Mouse (Mus musculus): ENCODE measurements around the gene Epn3. TPM values are rescaled to one million over a fixed set of nuclear protein-coding genes. Genes with fewer than 3 reads are reported as not detected.
A peak's percentile ranks its signal among the peaks of the same experiment; 100 is the strongest.

Gene Epn3
- total RNA-seq, 1 experiment from 2014 or later, result 12.1 TPM

DNA sequence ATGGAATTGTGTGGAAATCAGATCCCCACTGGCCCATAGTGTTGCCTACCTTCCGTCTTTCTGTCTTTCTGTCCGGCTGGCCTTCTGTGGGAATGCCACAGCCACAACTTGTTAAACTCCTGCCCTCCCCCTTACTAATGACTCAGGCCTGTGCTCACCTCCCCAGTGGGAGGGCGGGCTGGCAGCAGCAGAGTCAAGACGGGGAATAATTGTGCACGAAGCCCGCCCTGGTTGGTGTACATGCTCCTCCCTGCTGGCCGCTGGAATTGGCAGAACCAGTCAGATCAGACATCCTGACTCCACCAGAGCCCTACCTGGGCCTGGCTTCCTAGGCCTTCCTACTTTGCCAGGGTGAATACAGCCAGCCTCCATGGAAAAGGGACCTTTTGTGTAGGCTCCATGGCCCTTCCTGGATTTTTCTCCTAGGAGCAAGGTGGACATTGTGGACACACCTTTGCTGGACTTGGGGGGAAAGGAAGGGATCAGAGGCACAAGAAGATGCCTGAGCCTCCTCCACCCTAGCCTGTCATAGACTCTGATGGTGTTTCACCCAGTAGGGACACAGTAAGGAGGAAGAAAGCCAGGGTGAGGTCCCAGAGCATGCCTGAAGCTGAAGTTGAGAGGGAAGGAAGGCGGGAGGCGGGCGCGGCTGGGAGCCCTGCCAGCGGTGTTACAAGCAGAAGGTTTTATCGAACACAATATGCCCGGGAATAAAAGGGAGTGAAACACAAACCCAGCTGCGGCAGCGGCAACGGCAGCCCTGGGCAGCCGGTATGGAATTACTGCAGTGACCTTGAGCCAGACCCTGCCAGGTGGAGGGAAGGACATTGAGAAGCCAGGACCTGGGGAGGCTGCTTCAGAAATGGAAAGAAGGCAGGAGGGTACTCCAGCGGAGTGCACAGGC is 1.4 kb downstream of the Epn3 start:
- peak; percentile 87 for DNase-seq

GRCm38 (mm10) chr11:94495415-94495814 is 4.4 kb downstream of the Epn3 start:
- peak; percentile 69 for DNase-seq

GRCm38 (mm10) chr11:94491749-94492099 is 8.1 kb downstream of the Epn3 start:
- peak; percentile 19 for DNase-seq

DNA sequence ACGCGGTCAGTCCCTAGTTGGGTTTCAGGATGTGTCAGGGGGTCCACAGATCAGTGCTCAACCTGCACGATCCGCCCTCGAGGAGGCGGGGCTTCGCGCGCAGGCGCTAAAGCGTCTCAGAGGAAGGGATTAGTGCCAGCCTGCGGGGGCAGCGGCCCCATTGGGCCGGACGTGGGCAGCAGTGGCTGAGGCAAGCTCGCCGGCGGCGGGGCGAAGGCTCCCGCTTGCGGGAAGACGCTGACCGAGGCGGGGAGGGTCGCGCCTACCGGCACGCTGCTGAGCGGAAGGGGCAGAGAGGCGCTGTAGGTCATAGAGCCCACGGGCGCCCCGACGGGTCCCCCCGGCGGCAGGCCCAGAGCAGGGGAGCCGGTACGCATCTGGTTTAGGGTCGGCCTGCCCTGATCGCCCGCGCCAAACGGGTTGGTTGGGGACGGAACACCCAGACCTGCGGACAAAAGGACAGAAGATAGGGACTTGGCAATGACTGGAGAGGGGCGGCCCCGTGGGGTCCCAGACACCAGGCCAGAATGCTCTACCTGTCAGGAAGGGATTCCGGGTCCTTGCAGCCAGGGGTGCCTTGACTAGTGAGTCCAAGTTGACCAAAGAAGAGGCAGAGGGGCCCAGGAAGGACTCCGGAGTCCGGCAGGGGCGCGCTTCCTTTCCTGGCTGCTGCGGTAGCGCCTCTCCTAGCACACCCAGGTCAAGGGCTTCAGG is 8.6 kb downstream of the Epn3 start:
- DNase-seq, result peak; percentile 65

GRCm38 (mm10) chr11:94489745-94490144 is 10.0 kb downstream of the Epn3 start:
- no peak for DNase-seq

DNA sequence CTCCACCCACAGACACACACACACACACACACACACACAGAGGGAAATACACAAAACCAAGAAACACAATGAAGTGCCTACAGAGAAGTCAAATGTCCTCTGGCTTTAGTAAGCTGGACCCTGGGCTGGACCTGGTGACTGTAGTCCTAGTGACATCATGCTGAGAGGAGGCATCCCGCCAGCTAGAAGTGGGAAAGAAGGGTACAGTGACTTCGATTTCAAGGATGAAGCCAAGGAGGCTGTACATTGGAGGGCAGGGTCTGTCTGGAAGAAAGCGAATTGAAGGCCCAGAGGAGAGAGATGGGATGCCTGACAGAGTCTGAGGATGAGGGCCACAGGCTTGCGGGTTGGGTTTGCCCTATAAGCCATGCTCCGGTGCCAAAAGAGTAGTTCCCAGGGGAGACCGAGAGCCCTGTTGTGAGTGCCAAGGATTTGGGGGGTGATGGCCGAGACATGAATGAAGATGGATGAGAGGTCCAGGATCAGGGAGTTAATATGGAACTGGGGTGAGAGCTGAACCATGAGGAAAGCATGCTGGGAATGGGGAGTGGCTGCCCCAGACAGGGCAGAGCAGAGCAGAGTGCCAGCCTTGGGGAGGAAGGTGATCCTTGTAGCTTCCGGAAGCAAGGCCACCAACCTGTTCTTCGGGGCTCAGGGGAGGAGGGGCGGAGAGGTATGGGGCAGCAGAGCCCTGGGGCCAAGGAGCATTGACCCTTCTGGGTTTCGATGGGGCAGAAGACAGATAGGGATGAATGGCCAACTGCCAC is 10.8 kb downstream of the Epn3 start:
- no peak for DNase-seq

DNA sequence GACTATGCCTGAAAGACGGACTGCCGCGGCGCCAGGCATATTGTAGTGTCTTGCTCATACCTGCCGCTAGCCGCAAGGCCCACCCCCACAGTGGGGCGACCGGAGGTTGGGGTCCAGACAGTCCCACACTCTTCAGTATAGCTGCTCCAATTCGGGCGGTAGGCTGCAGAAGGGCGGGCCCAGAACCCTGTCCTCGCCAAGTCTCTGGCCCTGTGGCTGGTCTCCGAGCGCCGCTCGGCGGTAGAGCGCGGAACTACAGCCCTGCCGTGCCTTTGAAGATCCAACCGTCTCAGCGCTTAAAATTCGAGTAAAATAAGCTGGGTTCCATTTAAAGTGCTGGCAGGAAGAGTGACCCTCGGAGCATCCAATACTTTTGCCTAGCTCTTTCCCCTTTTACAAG is 13.8 kb downstream of the Epn3 start, which contains the start of gene Spata20:
Gene Spata20 (minus strand): TSS at position 179 of the 400 bp plus-strand sequence.
- DNase-seq, result peak; percentile 91

GRCm38 (mm10) chr11:94485223-94485622 is 14.6 kb downstream of the Epn3 start:
- no peak for DNase-seq

GRCm38 (mm10) chr11:94484636-94485035 is 15.1 kb downstream of the Epn3 start:
- DNase-seq, result no peak

- DNase-seq, result no peak
Observed at GRCm38 (mm10) chr11:94483921-94484320, 15.9 kb downstream of the Epn3 start.

GRCm38 (mm10) chr11:94483436-94483835 is 16.3 kb downstream of the Epn3 start:
- DNase-seq, result no peak

DNA sequence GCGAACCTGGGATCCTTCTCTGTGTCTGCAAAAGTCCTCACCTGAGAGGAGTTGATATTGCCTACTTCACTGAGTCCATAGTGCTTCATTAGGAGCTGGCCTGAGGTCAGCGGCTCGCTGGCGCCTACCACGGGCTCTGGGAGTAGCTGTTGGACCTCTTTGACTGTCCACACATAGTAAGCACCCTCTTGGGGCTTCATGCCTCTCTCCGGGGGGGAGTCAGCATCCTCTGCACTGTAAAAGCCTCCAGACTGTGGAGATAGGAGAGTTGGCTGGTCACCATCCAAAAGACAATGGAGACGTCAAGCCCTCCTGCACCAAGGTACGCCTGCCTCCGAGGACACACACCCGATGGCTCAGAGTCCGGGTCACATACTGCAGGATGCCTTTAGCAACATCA is 17.0 kb downstream of the Epn3 start:
- DNase-seq, result no peak

DNA sequence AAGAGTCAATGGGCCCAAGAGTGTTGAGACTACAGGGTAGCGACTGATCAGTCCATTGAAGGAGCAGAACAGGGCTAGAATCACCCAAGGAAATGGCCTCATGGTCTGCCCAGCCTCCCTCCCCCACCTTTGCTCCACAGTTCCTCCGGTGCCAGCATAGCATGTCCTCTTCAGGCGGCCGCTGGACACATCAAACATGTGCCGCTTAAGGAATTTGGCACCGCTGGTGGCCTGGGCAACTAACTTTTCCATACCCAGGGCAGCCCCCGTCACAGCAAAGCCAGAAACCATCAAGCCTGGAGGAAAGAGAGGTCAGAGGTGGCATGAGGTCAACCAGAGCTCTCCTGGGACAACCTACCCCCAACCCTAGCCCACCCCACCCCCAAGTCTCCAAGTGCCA is 17.8 kb downstream of the Epn3 start:
- DNase-seq, result no peak

DNA sequence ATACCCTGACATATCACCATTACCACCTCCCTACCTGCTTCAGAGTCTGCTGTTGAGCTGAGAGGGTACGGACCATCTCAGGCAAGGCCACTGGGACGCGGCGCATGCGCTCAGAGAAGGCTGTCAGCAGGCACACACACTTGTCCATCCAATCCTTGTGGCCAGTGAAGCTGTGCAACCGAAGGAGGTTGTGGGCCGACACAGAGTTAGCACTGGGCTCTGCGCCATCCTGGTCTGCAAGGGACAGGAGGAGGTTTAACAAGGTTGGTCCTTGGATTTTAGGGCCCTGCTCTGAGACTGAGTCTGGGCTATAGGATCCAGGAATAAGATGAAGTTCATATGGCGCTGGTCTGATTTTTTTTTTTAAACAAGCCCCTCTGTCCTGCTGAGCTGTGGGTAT is 19.4 kb downstream of the Epn3 start:
- DNase-seq, result no peak

DNA sequence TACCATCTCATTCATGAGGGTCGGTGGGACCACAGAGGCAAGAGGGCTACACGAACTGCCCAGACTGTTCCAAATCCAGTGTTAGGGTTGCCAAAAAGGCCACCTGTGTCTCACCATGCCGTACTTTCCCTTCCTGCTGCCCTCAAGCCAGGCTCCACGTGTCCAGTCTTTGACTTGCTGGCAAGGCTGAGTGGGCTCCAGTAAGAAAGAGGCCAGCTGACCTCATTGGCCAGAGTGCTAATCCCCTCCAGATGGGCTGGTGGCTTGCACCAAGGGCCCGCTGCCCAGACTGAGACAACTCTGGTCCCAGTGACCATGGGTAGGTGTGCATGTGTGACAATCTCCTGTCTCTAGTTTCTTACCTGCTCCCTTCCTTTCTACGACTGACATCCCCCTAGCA is 22.1 kb downstream of the Epn3 start:
- no peak for DNase-seq

- DNase-seq, result no peak
Observed at GRCm38 (mm10) chr11:94475722-94476121, 24.1 kb downstream of the Epn3 start.

DNA sequence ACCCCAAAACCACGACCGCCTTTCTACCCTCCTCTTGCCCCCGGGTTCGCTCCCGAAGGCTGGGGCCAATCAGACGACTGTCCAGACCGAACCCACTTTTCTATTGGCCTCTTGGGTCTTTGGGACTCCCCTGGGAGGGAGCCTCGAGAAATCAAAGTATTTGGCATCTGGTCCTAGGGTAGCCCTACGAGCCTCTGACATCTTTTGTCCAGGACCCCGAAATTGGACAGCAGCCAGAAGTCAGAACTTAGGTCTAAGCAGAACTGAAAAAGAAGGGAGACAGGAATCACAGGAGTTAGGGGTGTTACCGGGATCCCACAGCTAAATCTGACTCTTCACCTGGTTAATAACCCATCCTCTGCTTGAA is 25.2 kb downstream of the Epn3 start:
- DNase-seq, result no peak

DNA sequence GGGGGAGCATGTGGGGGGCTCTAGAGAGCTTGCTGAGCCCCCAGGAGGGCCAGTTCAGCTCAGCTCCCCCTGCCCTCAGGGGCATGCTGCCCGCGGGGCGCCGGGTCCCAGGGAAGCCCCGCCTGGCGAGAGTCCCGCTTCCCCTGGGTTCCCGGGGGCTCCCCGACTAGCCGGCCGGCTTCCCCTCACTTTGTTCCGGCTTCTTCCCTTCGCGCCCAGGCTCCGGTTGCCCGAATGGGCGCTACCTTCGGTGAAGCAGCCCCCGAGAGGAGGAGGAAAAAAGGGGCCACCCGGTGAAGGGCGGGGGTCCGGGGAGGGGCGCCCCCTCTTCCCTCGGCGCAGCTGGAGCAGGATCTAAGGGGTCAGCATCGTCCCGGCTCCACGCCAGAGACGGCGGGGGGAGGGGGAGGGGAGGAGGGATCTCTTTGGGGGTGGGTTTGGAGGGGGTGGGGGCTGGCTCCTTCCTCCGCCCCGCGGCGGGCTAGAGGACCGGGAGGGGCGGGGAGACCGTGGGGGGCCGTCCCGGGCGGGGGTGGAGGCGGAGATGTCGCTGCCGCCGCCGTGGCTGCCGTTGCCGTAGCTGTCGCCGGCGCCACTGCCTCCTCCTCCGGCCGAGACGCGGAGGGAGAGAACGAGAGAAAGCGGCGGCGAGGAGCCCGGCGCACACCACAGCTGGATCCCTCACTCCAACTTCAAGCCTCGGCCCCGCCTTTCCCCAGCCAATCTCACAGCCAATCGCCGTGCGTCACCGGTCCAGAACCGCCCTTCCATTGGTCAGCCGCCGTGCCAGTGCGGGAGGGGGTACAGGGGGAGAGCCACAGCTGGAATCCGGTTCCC is 25.8 kb downstream of the Epn3 start, which contains the start of gene Cacna1g:
Gene Cacna1g (minus strand): TSS at position 492 of the 837 bp plus-strand sequence.
- peak; percentile 95 for DNase-seq

DNA sequence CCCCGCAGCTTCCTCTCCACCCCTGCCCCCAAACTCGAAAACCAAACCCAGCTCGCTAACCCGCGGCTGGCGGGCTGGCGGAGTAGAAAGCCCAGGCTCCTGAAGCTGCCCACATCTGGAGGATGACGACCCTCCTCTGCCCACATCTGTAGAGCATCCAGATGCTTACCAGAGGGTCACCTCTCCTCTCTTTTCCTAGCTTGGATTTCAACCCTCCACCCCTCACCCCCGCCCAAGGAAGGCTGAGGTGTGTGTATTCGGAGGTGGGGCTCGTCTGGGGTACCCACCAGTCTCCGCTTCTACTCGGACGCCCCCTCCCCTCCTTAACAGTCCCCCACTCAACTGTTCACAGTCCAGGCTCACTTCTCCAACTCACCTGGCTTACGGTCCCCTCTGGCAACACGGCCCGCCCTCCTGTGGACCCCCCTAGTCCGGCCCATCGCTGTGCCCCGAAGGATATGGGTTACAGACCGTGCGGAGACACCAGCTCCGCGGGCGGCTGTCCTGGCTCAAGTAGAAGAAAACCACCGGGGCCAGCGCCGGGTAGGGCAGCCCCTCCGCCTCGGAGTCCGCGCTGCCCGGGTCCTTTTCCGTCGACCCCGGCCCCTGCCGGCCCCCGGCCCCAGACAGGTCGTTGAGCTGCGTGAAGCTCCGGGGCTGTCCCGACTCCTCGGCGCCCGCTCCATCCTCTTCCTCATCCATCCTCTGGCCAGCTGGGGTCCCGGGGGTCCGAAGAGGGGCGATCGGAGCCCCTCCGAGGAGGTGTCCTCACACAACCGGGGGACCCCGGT is 26.7 kb downstream of the Epn3 start:
- no peak for DNase-seq

GRCm38 (mm10) chr11:94472585-94472915 is 27.2 kb downstream of the Epn3 start:
- no peak for DNase-seq
